ENCODE assay signal across 8 mouse cellular contexts in the genomic region with DNA sequence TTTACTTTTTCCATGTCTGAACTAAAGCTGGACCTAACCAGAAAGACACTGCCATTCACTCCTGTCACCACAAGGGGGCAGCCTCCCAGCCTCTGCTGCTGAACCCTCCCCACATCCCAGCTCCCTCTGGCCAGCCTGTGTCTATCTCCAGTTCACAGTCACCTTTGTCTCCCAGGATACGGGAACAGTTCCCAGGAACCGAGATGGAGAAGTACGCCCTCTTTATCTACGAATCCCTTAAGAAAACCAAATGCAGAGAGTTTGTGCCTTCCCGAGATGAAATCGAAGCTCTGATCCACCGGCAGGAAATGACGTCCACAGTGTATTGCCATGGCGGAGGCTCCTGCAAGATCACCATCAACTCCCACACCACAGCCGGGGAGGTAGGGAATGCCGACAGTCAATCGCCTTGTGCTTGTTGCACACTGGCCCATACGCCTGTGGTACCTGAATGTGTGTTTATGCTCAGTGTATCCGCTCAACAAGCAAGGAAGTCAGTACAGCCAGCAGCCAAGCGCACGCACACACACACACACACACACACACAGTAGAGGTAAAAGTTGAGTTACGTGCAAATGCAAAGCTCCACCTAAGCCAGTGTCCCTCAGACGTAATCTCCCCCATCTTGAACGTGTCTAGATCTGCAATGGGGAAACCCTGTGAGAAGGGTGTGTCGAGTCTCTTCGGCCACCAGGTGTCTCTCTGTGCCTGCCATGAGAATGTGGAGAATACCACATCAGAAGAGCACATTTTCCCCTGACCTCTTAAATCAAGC. TPM values are rescaled to one million over a fixed set of nuclear protein-coding genes. Genes with fewer than 3 reads are reported as not detected.
DNase-seq lines count a peak whose midpoint lies in the region; ATAC-seq lines count a peak whose summit lies in the region.

No protein-coding gene starts in this region.

- H3K27ac ChIP-seq in heart, embryonic 12.5 days (ENCODE audit: poor library complexity, severe bottlenecking): no peak overlapping the region
- no peak overlapping the region for H3K27ac ChIP-seq in midbrain, embryonic 11.5 days (ENCODE audit: low read depth, low read length)

- intact Hi-C loops in left cerebral cortex, postnatal 14 days (cut with DNase I): loop anchor here (2.0 kb wide), 1 partner anchor 153 kb away; no protein-coding TSS in a partner anchor

- H3K27me3 ChIP-seq in heart, embryonic 12.5 days (replicated peaks): no peaks in the 10 kb centered on the region
- H3K27me3 ChIP-seq in midbrain, embryonic 11.5 days (ENCODE audit: control insufficient read depth, insufficient read depth, low read length): no peaks in the 10 kb centered on the region

- 77% methylated on average over 21 of the region's 21 CpGs for WGBS in heart, embryonic 12.5 days
- WGBS in midbrain, embryonic 11.5 days: 88% methylated on average over 21 of the region's 21 CpGs

- ATAC-seq in heart, embryonic 12.5 days (ENCODE audit: insufficient number of reproducible peaks, low FRiP score): no peak
- ATAC-seq in midbrain, embryonic 11.5 days (ENCODE audit: low FRiP score): peak; percentile 63

- no peak overlapping the region for H3K4me3 ChIP-seq in heart, embryonic 12.5 days
- H3K4me3 ChIP-seq in midbrain, embryonic 11.5 days (ENCODE audit: low read depth, low read length): no peak overlapping the region

- DNase-seq in heart, adult 18-20 months: peak; percentile 67 to 81
- DNase-seq in cerebellum, adult 9-10 months: peak; percentile 73
- DNase-seq in frontal cortex, postnatal 36 days (ENCODE audit: low spot score in 2 of 2): peak; percentile 78 to 82
- DNase-seq in induced T-regulatory cell, adult 2 months (ENCODE audit: low read depth): peak; percentile 84
- peak; percentile 83 to 84 for DNase-seq in left cerebral cortex, postnatal 14 days (ENCODE audit: low spot score in 2 of 2)
- DNase-seq in midbrain, embryonic 11.5 days (ENCODE audit: low spot score, missing footprints): peak; percentile 94
- peak; percentile 54 to 62 for DNase-seq in right cerebral cortex, postnatal 36 days (ENCODE audit: low spot score in 2 of 2)

- no peak overlapping the region for H3K4me2 ChIP-seq in heart, embryonic 12.5 days
- H3K4me2 ChIP-seq in midbrain, embryonic 11.5 days: no peak overlapping the region

- no peak overlapping the region for H3K9ac ChIP-seq in heart, embryonic 12.5 days
- no peak overlapping the region for H3K9ac ChIP-seq in midbrain, embryonic 11.5 days (ENCODE audit: low read length)

- peaks cover 76% of the 10 kb centered on the region for H3K36me3 ChIP-seq in heart, embryonic 12.5 days
- peaks cover 74% of the 10 kb centered on the region for H3K36me3 ChIP-seq in midbrain, embryonic 11.5 days (ENCODE audit: control insufficient read depth, insufficient read depth, low read length)

- H3K9me3 ChIP-seq in heart, embryonic 12.5 days (replicated peaks): no peaks in the 10 kb centered on the region
- H3K9me3 ChIP-seq in midbrain, embryonic 11.5 days (ENCODE audit: control insufficient read depth, low read length): no peaks in the 10 kb centered on the region

- H3K4me1 ChIP-seq in heart, embryonic 12.5 days (replicated peaks): peaks cover 4% of the 10 kb centered on the region; the same call in 1 of the 2 replicates
- no peaks in the 10 kb centered on the region for H3K4me1 ChIP-seq in midbrain, embryonic 11.5 days (ENCODE audit: control insufficient read depth, insufficient read depth, low read length)

RNA-seq across cellular contexts. Expression of a gene that starts 37.5 kb away (rescaled TPM):
- total RNA-seq in heart, adult 18-20 months (2021): 100 to 1,000 TPM; 294 to 314 TPM
- 56.5 and 62.2 TPM in 2 replicates for polyA plus RNA-seq in heart, embryonic 12.5 days (2016; fragmentation: Nextera tagmentation; extraction: Ambion mirVana)
- 10 to 100 TPM; 35.0 to 39.9 TPM for total RNA-seq in left cerebral cortex, postnatal 14 days (2021)
- polyA plus RNA-seq in midbrain, embryonic 11.5 days (2014; fragmentation: Nextera tagmentation; extraction: Ambion mirVana): 4.2 TPM in 2 replicates

Comparison
In these comparisons a context has a peak if more than half of its experiments do, and no peak if none do; other contexts are left out.
1. RNA of a gene that starts 37.5 kb away (total RNA-seq): 294 to 314 TPM in heart, adult 18-20 months; 35.0 to 39.9 TPM in left cerebral cortex, postnatal 14 days; every median in the first group is over 4 times any median in the second.
2. Peak in every context shown above with its lines, with median percentiles within 50 percentile points of each other: DNase-seq.